Mouse (Mus musculus) gastrocnemius, adult 18-20 months (tissue): ENCODE results near the gene Fam160b1. TPM values are rescaled to one million over a fixed set of nuclear protein-coding genes. Genes with fewer than 3 reads are reported as not detected.
A peak's percentile ranks its signal among the peaks of the same experiment; 100 is the strongest.

ENCODE experiments used
- DNase-seq: peaks from one replicate; pipeline ENCODE4 v3.0.0; 2021; ENCODE audit warnings: low spot score
- total RNA-seq, 2 experiments: library from RNA; stranded (reverse); gene quantifications; 2 replicates each; pipeline ENCODE4 v1.2.3; 2021

Fam160b1 gene
- total RNA-seq, 2 experiments from 2014 or later = 8.8 to 9.7 TPM

DNA sequence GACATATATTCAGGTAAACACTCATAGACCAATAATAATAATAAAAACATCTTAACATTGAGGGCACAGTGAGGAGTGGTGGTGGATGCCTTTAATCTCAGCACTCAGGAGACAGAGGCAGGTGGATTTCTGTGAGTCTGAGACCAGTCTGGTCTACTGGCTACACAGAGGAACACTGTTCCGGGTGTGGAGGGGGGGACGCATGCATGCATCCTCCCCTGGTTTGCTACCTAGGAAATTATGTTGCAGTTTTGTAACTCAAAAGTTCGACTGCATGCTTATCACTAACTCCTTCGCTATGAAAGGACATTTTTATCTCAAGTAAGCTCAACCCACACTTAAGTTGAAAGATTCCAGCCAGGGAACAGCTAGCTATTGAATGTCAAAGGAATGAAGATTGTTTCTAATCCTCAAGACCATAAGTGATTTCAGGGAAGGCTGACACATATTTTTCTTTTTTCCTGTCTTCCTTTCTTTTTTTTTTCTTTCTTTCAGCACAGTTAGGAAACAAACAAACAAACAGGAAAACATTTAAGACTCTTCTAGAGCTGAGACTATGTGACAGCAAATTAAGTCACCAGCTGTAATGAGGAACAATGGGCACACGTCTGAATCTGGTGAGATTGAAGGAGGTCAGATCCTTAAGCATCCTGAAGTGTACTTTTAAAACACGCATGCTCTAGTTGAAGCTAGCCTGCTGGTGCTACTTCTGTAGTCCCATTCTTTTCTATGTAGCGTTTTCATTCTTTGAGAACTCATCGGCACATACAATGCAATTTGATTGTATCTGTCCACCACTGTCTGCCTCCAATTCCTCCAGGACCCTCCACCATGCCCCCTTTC, 19.4 kb upstream of the Fam160b1 start:
- DNase-seq = no peak

DNA sequence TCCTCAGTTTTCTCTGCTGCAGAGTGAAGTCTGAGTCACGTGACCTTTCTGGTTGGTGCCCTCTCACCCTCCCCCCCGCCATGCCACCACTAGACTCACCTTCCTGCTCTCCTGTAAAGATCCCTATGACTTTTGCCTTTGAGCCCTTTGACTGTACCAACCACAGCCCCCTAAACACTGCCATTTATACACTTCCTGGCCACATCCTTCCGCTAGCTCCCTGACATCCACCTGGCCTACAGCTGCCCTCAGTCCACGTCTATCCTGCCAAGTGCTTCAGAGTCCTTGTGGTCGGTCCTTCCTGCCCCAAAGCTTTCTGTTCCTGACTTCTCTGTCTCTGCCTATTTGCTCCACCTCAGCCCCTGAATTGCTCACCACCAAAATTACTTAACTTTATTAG, 16.6 kb upstream of the Fam160b1 start:
- DNase-seq = no peak

DNA sequence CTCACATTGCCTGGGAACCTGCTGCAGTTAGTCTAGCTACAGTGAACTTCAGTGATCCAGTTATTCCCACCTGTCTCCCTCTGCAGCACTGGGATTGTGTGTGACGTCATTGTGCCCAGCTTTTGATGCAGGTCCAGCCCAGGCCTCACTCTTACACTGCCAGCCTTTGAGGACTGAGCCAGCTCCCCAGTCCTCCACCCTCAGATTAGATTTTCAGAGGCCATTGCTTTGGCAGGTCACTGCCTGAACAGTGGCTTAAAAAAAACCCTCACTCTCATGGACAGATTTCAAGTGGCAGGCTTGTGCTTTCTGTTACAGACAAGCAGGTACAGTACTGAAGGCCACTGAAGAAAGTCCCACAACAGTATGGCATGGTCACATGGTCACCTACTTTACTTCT, 15.8 kb upstream of the Fam160b1 start:
- DNase-seq = no peak

DNA sequence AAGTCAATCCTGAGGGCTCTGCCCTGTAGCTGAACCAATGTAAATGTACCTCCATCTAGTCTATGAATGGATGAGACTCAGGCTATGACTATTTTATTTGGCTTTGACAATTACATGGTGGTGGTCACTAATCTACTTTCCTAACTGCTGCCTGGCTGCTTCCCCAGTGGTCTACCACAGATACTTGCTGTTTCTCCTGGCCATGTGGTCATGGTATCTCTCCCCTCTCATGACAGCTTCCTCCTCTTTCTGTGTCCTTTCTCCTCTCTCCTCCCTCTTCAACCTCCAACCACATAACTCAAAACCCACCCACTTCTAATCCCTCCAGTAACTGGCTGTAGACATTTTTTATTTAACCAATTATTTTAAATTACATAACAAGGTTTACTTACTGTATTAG, 11.4 kb upstream of the Fam160b1 start:
- no peak for DNase-seq

DNA sequence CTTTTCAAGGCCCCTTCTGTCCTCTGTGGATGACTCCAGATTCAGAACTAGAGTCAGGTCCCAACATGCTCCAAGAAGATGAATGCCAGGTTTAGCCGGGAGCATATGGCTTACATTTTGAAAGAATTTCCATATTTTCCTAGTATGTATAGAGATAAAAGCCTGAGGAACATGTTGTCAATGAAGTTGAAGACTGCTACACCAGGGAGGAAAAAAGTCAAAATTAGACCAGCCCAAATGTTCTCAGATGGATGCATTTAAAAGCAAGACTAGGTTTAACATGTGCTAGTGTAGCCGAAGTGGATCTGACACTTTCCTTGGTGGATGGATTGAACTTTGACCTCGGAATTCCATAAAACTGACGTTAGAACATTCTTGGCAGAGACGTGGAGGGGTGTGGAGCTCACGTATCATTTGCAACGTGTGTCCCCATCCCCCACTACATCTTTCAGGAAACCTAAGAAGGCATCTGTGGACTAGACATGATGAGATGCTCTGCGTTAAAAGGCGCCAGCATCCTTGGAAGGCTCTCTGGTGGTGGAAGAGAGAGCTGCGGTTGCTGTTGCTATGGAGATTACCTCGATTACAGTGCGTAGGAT, 8.0 kb upstream of the Fam160b1 start:
- DNase-seq = no peak

DNA sequence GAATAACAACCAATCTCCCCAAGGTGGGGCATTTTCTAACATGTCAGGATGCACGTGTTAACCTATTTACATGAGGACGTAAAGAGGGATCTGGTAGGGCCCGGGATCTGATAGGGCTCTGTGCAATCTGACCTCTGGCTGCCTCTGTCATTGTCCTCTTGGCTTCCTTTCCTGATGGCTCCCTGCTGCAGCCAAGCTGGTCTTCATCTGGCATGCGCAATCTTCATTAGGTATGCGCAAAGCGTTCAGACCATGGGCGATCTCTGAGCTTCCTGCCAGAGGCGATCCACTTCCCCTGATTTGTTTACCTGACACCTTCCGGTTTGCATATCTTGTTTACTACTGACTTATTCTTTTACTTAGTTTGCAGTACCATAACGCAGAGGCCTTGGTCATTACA, 7.3 kb upstream of the Fam160b1 start:
- DNase-seq = no peak

DNA sequence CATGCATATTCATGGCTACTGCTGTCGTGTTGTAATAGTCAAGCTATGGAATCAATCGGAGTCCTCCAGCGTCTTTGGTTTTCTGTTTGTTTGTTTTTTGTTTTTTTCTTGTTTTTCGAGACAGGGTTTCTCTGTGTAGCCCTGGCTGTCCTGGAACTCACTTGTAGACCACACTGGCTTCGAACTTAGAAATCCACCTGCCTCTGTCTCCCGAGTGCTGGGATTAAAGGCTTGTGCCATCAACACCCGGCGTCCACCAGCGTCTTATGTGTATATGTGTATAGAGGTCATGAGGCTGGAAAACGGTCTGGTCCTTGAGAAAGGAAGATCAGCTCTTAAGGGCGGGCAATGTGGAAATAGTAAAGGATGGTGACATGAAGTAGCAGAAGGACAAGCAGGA, 6.4 kb upstream of the Fam160b1 start:
- DNase-seq = no peak

DNA sequence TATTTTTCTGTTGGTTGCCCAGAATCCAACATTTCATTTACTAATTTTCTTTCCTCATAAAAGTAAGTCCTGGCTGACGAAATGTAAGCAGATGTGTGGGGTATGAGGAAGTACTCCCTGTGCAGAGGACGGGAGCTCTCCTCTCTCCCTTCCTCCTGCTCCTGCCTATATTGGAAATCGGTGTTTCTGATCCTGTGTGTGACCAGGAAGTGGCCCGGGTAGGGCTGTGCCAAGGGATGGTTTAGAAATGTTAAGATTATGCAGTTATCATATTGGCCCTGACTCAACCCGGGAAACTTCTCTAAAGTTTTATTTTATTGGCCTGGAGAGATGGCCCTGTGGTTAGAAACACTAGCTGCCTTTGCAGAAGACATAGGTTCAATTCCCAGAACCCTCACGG, 5.8 kb upstream of the Fam160b1 start:
- DNase-seq = no peak

DNA sequence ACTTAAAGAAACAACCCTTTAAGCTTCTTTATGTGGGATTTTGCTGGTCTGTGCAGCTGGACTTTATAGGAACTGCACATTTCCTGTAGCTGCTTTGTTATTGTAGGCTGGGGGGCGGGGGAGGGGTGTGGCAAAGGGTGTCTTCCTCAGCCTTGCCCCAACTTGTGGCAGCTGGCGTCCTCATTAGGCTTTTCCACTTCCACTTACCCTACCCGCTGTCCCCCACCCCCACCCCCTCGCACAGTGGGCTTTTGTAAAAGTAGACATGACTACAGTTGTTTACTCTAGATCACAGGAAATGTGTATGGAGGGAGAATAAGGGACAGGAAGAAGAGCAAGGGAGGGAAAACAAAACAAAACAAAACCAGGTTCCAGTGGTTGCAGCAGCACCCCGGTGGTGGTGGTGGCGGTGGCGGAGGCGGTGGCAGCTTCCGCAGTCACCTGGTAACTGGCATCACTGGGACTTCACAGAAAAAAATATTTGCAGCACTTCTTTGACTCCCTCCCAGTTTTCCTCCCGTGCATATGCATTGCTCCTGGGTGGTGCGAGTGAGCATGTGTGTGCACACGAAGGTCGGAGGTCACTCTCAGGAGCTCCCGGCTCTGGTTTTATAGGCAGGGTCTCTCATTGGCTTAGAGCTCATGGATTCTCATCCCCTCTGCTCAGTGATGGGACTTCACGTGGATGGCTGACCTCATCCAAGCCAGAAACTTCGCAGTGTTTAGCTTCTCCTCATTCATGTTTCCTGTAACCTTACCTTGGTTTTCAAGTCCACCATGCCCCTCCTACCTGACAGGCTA, 4.8 kb upstream of the Fam160b1 start:
- DNase-seq = no peak

DNA sequence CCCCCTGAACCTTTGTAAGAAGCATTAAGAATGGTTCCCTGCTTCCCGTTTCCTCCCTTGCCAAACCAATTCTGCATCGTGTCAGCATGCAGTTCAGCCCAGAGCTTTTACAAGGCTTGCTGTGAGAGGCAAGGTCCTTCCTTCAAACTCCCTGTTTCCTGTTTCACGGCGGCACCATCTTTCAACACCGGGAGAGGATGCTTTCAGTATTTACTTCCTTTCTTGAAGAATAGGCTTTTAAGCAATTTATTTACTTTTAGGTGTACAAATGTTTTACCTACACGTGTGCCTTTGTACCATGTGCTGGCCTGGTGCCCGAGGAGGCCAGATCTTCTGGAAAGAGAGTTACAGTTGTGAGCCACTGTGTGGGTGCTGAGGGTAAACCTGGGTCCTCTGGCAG, 4.2 kb upstream of the Fam160b1 start:
- DNase-seq = no peak

DNA sequence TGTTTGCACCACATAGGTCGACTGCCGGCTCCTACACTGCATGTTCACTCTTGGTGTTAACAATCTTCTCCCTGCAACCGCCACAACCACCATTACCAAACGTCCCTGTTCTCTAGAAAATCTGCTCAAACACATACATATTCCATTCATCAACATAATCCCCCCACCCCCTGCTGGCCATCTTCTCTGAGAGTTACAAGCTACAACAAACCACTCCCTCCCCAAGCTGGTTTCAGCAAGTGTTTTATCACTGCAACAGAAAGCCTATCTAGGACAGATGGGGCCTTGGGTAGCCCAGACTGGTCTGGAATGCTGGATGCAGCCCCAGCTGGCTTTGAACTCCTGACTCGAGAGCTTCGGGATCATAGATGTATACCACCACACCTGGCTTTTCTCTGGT, 3.2 kb upstream of the Fam160b1 start:
- DNase-seq = no peak

DNA sequence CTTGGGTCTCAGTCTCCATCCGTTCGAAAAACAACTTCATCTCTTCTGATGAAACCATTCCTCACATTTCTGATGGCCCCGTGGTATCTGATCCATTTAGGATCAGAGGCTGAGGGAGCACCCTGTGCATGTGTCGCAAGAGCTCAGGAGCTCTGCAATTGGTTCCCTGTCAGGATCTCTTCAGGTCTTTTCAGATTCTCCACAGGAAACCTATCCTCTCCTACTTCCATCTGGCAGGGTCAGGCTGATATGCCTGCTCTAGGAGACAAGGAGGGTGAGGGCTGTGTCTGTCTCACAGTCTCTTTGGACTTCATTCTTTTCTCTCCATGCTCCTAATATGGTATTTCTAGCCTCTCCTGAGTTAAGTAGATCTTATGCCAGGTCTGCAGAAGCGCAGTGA, 2.7 kb upstream of the Fam160b1 start:
- no peak for DNase-seq

DNA sequence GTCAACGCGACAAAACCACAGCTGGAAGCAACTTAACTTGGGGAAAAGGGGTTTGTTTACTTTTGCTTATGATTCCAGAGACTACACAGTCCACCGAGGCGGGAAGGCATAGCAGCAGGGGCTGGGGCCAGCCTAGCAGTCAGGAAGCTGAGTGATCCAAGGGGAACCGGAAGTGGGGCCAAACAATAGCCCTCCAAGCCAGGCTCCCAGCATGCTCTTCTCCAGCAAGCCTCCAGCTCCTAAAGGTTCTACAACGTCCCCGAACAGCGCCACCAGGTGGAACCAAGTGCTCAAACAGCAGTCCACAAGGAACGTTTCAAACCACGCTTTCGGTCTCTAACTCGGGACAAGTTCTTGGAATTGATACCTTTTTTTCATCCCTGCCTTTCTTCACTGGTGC, 2.2 kb upstream of the Fam160b1 start:
- peak; percentile 66 for DNase-seq

DNA sequence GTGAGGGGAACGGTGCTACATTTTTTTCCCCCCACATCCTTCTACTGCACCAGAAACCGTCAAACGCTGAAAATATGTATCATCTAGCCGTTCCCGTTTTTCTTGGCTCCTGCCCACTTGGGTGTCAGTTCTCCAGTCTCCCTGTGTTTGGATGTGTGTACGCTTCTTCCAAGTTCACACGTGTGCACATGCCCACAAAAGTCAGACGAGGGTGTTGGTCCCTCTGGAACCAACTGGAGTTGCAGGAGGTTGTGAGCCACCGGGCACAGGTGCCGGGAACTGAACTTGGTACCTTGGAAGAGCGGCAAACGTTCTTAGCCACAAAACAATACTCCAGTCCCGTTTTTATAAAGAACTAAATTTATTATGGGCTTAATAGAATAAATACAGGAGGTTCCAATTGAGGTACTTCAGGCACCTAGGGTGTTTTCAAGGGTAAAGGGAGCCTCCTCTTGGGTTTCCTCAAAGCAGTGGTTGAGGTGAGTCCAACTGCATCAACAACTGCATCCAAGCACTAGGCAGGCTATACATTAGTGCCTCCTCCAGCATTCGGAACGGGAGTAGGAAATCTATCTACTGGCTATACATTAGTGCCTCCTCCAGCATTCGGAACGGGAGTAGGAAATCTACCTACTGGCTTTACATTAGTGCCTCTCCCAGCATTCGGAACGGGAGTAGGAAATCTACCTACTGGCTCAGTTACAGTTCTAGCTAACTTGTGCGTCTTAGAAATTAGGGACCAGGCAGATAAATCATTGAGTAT, 1.5 kb upstream of the Fam160b1 start:
- no peak for DNase-seq

DNA sequence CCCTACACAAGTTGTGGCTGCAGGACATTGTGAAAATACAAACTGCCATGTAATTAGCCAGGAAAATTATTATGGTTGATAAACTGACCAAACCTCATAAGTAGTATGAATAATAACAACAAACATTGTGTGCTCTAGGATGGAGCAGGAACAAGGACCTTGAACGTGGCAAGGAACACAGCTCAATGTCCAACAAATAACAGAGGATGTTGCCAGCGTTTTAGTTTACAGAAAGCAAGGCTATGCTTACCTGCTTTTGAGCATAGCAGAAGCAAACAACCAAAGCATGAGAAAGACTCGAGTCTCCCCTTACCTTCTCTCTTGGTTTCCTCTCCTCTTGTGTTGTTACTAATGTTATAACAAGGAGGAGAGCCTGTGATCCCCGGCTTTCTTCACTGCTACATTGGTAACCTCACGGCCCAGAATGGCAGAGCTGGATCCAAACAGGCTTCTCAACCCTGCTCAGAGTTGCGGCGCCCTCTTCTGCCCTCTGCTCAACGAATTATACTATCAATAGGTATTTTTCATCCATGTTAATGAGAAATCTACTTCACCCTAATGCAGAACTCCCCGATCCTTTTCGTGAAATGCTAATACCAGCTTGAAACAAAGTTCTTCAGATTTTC, 666 bp upstream of the Fam160b1 start:
- no peak for DNase-seq

DNA sequence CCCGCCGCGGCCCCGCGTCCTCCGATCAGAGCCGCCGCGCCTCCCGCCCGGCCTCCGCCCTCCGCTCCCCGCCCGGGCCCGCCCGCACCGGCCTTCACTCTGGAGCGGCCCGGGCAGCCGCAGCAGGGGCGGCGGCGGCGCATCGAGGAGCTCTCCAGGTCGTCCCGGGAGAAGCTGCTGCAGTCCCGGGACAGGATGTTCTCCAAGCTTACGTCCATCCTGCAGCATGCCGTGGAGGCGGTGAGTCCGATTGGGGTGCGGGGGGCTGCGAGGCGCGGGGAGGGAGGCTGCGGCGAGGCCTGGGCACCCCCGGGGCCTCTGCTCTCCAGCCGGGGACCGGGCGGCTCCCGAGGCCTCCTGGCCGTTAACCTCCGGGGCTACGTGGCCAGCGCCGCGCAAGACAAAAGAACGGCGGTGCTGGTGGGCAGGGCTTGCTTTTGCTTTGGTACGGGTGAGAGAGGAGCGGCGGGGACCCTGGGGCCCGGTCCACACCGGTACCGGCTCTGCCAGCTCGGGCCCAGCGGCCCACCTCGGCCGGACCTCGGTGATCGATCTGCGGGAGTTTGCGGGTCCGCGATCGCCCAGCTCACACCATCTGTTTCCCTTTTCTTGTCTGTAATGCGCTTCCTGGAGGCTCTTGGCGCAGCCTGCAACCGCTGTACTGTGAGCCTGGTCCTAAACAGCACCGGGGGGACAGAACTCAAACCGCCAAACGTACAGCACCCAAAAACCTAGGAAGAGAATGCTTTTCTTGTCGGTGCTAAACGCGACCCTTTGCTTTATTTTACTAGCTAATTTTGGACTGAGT, 855 bp downstream of the Fam160b1 start:
- DNase-seq = peak; percentile 45

DNA sequence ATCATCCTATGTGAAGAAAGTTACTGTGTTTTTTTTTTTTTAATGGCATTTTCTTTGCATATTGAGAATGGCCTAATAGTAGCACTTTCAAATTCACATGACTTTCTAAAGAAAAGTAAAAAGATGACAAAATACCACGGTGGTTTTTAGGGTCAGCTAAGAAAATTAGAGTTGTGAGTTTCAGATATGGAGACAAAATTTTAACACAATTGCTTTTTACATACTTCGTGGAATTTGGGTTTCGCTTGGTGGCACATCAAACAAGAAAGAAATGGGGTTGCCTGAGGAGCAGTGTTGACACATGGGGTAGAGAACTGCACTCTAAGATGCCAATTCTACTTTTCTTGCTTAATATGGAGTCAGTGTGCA, 1.4 kb downstream of the Fam160b1 start:
- DNase-seq = no peak

DNA sequence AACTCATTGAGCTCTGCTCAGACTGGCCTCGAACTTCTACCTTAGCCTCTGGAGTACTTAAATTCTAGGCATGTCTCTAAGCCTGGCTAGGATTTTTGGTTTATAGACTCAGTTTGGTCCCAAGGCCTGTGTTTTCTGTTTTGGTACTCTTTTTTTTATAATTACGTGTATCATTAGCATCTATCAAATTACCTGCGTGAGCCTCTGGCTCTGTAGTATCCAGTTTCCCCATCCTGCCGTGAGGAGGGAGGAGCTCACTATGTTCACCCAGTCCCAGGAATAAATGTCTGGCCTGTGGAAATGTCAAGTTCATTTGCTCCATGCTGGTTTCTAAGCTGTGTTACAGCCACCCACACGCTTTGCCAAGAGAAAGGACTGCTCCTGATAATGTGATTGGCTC, 2.1 kb downstream of the Fam160b1 start:
- DNase-seq = peak; percentile 47

DNA sequence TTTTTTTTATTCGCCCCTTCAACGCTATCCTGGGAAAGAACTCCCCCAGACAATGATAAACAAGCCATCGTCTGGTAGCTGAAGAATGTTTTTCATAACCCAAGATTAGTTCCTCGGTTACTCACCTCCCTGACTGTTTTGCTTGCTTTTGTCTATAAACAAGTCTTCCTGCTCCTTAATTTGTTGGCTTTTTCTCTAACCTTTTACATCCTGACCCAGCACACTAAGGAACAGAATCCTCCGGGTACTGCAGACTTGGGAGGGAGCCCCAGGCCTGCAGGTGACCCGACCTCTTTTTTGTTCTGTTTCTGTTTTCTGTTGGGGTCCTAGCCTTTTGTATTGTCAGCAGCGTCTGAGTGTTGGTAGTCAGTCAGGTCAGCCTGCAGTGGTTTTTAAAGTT, 2.6 kb downstream of the Fam160b1 start:
- no peak for DNase-seq

DNA sequence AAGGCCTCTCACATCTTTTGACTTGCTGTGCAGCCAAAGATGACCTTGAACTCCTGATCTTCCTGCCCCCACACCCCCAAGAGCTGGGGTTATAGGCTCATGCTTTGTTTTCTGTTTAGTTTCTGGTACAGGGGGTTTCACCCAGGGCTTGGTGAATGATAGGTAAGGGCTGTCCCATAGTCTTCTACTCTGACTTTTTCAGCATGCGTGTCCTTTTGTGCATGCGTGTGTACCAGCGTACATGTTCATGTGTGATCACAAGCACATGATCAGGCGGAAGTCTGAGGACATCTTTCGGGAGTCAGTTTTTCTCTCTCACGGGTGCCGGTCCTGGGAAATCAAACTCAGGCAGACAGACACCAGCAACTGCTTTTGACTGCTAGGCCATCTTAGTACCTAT, 3.1 kb downstream of the Fam160b1 start:
- DNase-seq = no peak
